Mouse (Mus musculus) ES-Bruce4 (cell line): Measurements from ENCODE around the gene Herc6. TPM values are rescaled to one million over a fixed set of nuclear protein-coding genes. Genes with fewer than 3 reads are reported as not detected.
A peak's percentile ranks its signal among the peaks of the same experiment; 100 is the strongest.

Source experiments
- H3K27ac ChIP-seq: 2 replicates; pipeline ENCODE4 v1.5.1; 2012; ENCODE audit warnings: low read length, inconsistent platforms; ENCODE audit not compliant: insufficient read depth
- H3K27me3 ChIP-seq: 2 replicates; pipeline ENCODE4 v1.6.1; 2012; ENCODE audit warnings: mild to moderate bottlenecking, low read length, inconsistent platforms; ENCODE audit not compliant: control insufficient read depth, poor library complexity, insufficient read depth, severe bottlenecking
- H3K36me3 ChIP-seq: 2 replicates; pipeline ENCODE4 v1.6.1; 2012; ENCODE audit warnings: inconsistent platforms, mild to moderate bottlenecking, low read length, moderate library complexity; ENCODE audit not compliant: control insufficient read depth, poor library complexity, insufficient read depth, severe bottlenecking
- H3K4me1 ChIP-seq: one replicate; pipeline ENCODE4 v1.8.1; 2011; ENCODE audit warnings: low read length; ENCODE audit not compliant: control insufficient read depth, insufficient read depth
- H3K4me3 ChIP-seq: 2 replicates; pipeline ENCODE4 v1.5.1; 2011; ENCODE audit warnings: low read depth, mild to moderate bottlenecking, low read length
- H3K9ac ChIP-seq: 2 replicates; pipeline ENCODE4 v1.6.1; 2012; ENCODE audit warnings: low read depth, mild to moderate bottlenecking, inconsistent platforms; ENCODE audit not compliant: poor library complexity, severe bottlenecking
- H3K9me3 ChIP-seq: replicated peaks from 2 replicates; pipeline ENCODE4 v1.6.1; 2012; ENCODE audit warnings: mild to moderate bottlenecking, low read length, inconsistent platforms; ENCODE audit not compliant: control insufficient read depth, poor library complexity, insufficient read depth, severe bottlenecking
- CTCF ChIP-seq: IDR thresholded peaks from one replicate; pipeline ENCODE4 v1.8.1; 2011; ENCODE audit warnings: low read depth, low read length
- EP300 ChIP-seq: IDR thresholded peaks from 2 replicates; pipeline ENCODE4 v1.6.1; 2011; ENCODE audit warnings: low read depth, low read length; ENCODE audit not compliant: insufficient read depth
- POLR2A ChIP-seq: IDR thresholded peaks from one replicate; pipeline ENCODE4 v1.8.1; 2011; ENCODE audit warnings: low read length; ENCODE audit not compliant: insufficient read depth
- polyA plus RNA-seq: library from polyadenylated mRNA; stranded (reverse); fragments of >200 nt; gene quantifications from 2 replicates; pipeline ENCODE4 v1.2.4, GENCODE M21; 2011; ENCODE audit warnings: low read depth; ENCODE audit not compliant: missing spikeins, insufficient read depth, insufficient read length

The Herc6 gene
- 4.8 and 6.2 TPM in 2 replicates for polyA plus RNA-seq

DNA sequence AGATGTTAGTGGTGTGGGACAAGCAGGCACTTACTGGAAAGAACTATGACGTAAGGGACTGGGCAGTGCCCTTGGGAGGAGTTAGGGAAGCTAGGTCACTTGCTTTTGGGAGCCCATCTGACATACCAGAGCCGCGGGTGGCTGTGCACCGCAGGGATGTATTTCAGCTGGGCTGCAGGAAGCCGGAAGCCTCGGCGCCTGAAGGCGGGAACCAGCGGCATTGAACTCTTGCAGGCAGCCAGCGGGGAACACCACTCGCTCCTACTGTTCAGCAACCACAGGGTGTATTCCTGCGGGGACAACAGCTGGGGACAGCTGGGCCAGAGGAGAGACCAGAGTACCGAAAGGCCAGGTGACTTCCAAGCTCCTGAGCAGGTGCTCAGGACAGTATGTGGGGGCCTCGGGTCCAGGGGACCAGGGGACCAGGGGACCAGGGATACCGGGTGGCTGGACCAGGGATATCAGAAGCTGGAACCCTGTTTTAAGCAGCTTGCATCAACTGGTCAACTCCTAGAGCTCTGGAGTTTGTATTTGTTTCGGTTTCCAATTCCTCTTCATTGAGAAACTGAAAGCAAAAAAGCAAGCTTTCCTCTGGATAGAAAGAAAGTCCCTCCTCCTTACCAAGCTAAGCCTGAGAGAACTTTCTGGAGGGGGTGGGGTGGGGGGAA is at the start of gene Herc6:
Herc6 (plus strand) TSS at position 120 of the 668 bp plus-strand sequence.
- no peaks in the 10 kb centered on the region for H3K4me1 ChIP-seq
- H3K9ac ChIP-seq = no peak within 1 kb of the TSS
- H3K27ac ChIP-seq = no peak within 1 kb of the TSS
- peak within 1 kb of the TSS; percentile 7; the same call in 1 of the 2 replicates for H3K4me3 ChIP-seq
- no peak for TF ChIP-seq POLR2A
- TF ChIP-seq EP300 = 0 out of 2 replicates have a peak, but pooled peaks have one; percentile 18
- H3K9me3 ChIP-seq = no peaks in the 10 kb centered on the region
- H3K27me3 ChIP-seq = no peaks in the 10 kb centered on the region
- H3K36me3 ChIP-seq = no peaks in the 10 kb centered on the region

GRCm38 (mm10) chr6:57531011-57531410 is 49.8 kb upstream of the Herc6 start:
- TF ChIP-seq EP300 = no peak
- TF ChIP-seq POLR2A = no peak
- TF ChIP-seq CTCF = no peak
- no peak overlapping the region for H3K9ac ChIP-seq
- no peak overlapping the region for H3K27ac ChIP-seq
- H3K27me3 ChIP-seq = no peaks in the 10 kb centered on the region
- H3K4me3 ChIP-seq = no peak overlapping the region
- no peaks in the 10 kb centered on the region for H3K9me3 ChIP-seq
- H3K36me3 ChIP-seq = no peaks in the 10 kb centered on the region
- H3K4me1 ChIP-seq = no peaks in the 10 kb centered on the region

- no peak overlapping the region for H3K27ac ChIP-seq
- no peaks in the 10 kb centered on the region for H3K4me1 ChIP-seq
- no peaks in the 10 kb centered on the region for H3K27me3 ChIP-seq
- H3K9ac ChIP-seq = no peak overlapping the region
- no peaks in the 10 kb centered on the region for H3K9me3 ChIP-seq
- TF ChIP-seq EP300 (no peak), POLR2A (no peak), CTCF (no peak)
- no peak overlapping the region for H3K4me3 ChIP-seq
- H3K36me3 ChIP-seq = no peaks in the 10 kb centered on the region
These were observed 49.4 kb upstream of the Herc6 start for GRCm38 (mm10) chr6:57531441-57531840.

GRCm38 (mm10) chr6:57532022-57532421 is 48.8 kb upstream of the Herc6 start:
- TF ChIP-seq EP300 = no peak
- TF ChIP-seq POLR2A = no peak
- TF ChIP-seq CTCF = no peak
- no peaks in the 10 kb centered on the region for H3K27me3 ChIP-seq
- no peaks in the 10 kb centered on the region for H3K4me1 ChIP-seq
- no peak overlapping the region for H3K9ac ChIP-seq
- no peak overlapping the region for H3K4me3 ChIP-seq
- no peaks in the 10 kb centered on the region for H3K9me3 ChIP-seq
- H3K27ac ChIP-seq = no peak overlapping the region
- no peaks in the 10 kb centered on the region for H3K36me3 ChIP-seq

GRCm38 (mm10) chr6:57533410-57533809 is 47.4 kb upstream of the Herc6 start:
- H3K9ac ChIP-seq = no peak overlapping the region
- TF ChIP-seq POLR2A (no peak), CTCF (no peak), EP300 (no peak)
- H3K36me3 ChIP-seq = no peaks in the 10 kb centered on the region
- no peaks in the 10 kb centered on the region for H3K9me3 ChIP-seq
- no peaks in the 10 kb centered on the region for H3K4me1 ChIP-seq
- H3K4me3 ChIP-seq = no peak overlapping the region
- no peaks in the 10 kb centered on the region for H3K27me3 ChIP-seq
- no peak overlapping the region for H3K27ac ChIP-seq

- H3K27ac ChIP-seq = no peak overlapping the region
- no peak for TF ChIP-seq CTCF
- TF ChIP-seq EP300 = no peak
- TF ChIP-seq POLR2A = no peak
These were observed 46.6 kb upstream of the Herc6 start for GRCm38 (mm10) chr6:57534231-57534610.

More at GRCm38 (mm10) chr6:57534231-57534610, 46.6 kb upstream of the Herc6 start:
- Histone ChIP-seq H3K9me3 (no peaks in the 10 kb centered on the region), H3K27me3 (no peaks in the 10 kb centered on the region), H3K36me3 (no peaks in the 10 kb centered on the region), H3K4me3 (peak overlapping the region; percentile 64), H3K9ac (peak overlapping the region; percentile 68), H3K4me1 (no peaks in the 10 kb centered on the region)
